Mouse (Mus musculus) liver, postnatal 0 days (tissue): ENCODE measurements around the gene Ttc26.

Experiments
- CTCF ChIP-seq: sonication (generic); IDR thresholded peaks from 2 replicates; pipeline ENCODE4 v1.5.1; 2016; ENCODE audit warnings: antibody characterized with exemption, low read depth
- EP300 ChIP-seq: IDR thresholded peaks from 2 replicates; pipeline ENCODE4 v1.6.1; 2016; ENCODE audit warnings: antibody characterized with exemption, low read depth, mild to moderate bottlenecking

DNA sequence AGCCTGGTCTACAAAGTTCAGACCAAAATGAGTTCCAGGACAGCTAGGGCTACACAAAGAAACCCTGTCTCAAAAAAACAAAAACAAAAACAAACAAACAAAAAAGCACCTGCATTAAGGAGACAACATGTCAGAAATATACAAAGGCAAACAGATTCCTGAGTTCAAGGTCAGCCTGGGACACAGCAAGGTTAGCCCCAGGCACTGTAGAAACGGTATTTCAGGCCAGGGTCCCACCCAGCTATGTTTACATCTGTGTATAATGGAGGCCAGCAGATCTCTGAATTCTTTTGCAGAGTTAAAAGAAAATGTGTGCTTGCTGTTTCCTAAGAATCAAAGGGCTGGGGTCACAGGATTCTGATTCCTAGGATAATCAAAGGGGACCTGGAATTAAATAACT, 19.3 kb upstream of the Ttc26 start:
- TF ChIP-seq CTCF: no peak
- no peak for TF ChIP-seq EP300
